Mouse (Mus musculus): ENCODE data around the gene Tmem121. TPM values are rescaled to one million over a fixed set of nuclear protein-coding genes. Genes with fewer than 3 reads are reported as not detected.

Gene Tmem121
- not detected for polyA plus RNA-seq (2014; fragmentation: Illumina TruSeq; extraction: RNeasy Lipid Tissue Mini Kit (QIAGEN cat#74804); ENCODE audit: low replicate concordance)

GRCm38 (mm10) chr12:113185442-113186291 lies at the start of gene Tmem121:
TSS of gene Tmem121 (plus strand) at chr12:113185930.

GRCm38 (mm10) chr12:113139908-113140615 lies 45.7 kb upstream of the Tmem121 start, which contains the start of gene Crip2:
TSS of gene Crip2 (plus strand) at chr12:113140236.

GRCm38 (mm10) chr12:113146112-113147057 lies 39.3 kb upstream of the Tmem121 start, which contains the start of gene Crip1:
TSS of gene Crip1 (plus strand) at chr12:113146316.

GRCm38 (mm10) chr12:113155887-113156539 lies 29.7 kb upstream of the Tmem121 start, which contains the start of gene Tedc1:
TSS of gene Tedc1 (plus strand) at chr12:113156421.

Other genes starting within 250 kb of the Tmem121 start
- not detected for gene Nudt14, start 243.8 kb upstream of the Tmem121 start, polyA plus RNA-seq (2014; fragmentation: Illumina TruSeq; extraction: RNeasy Lipid Tissue Mini Kit (QIAGEN cat#74804); ENCODE audit: low replicate concordance)
- gene Btbd6, start 209.4 kb upstream of the Tmem121 start, polyA plus RNA-seq (2014; fragmentation: Illumina TruSeq; extraction: RNeasy Lipid Tissue Mini Kit (QIAGEN cat#74804); ENCODE audit: low replicate concordance), result 0.71 TPM
- gene Brf1, start 185.2 kb upstream of the Tmem121 start, polyA plus RNA-seq (2014; fragmentation: Illumina TruSeq; extraction: RNeasy Lipid Tissue Mini Kit (QIAGEN cat#74804); ENCODE audit: low replicate concordance), result 11.7 TPM
- gene Pacs2, start 171.4 kb upstream of the Tmem121 start, polyA plus RNA-seq (2014; fragmentation: Illumina TruSeq; extraction: RNeasy Lipid Tissue Mini Kit (QIAGEN cat#74804); ENCODE audit: low replicate concordance), result 2.8 TPM
- not detected for gene Tex22, start 111.4 kb upstream of the Tmem121 start, polyA plus RNA-seq (2014; fragmentation: Illumina TruSeq; extraction: RNeasy Lipid Tissue Mini Kit (QIAGEN cat#74804); ENCODE audit: low replicate concordance)
- 4.1 TPM for gene Mta1, start 87.7 kb upstream of the Tmem121 start, polyA plus RNA-seq (2014; fragmentation: Illumina TruSeq; extraction: RNeasy Lipid Tissue Mini Kit (QIAGEN cat#74804); ENCODE audit: low replicate concordance)
- gene Crip2, start 45.7 kb upstream of the Tmem121 start, polyA plus RNA-seq (2014; fragmentation: Illumina TruSeq; extraction: RNeasy Lipid Tissue Mini Kit (QIAGEN cat#74804); ENCODE audit: low replicate concordance), result not detected
- gene Crip1, start 39.6 kb upstream of the Tmem121 start, polyA plus RNA-seq (2014; fragmentation: Illumina TruSeq; extraction: RNeasy Lipid Tissue Mini Kit (QIAGEN cat#74804); ENCODE audit: low replicate concordance), result 15.7 TPM
- gene Tedc1, start 29.5 kb upstream of the Tmem121 start, polyA plus RNA-seq (2014; fragmentation: Illumina TruSeq; extraction: RNeasy Lipid Tissue Mini Kit (QIAGEN cat#74804); ENCODE audit: low replicate concordance), result 0.15 TPM